Mouse (Mus musculus): ENCODE measurements around the gene Otx2.

Gene Otx2

GRCm38 (mm10) chr14:48673541-48673940 is at the start of gene Otx2:
Gene Otx2, minus strand, starts transcription at chr14:48673819.
- in situ Hi-C loops (cut with MboI, MseI) = no loop called here

DNA sequence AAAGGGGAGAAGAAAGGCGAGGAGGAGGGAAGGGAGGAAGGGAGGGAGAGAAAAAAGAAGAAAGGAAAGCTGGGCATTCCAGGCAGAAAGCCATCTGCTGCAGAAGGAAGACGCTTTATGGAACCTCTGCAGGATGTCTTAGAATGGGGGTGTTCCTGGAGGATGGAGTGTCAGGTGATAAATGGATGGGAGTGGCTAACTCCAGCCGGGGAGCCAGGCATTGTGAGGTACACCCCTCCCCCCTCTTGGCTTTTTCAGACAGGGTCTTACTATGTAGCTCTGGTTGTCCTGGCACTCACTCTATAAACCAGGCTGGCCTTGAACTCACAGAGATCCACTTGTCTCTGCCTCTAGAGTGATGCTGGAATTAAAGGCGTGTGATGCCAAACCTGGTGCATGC is 49.1 kb upstream of the Otx2 start:
- in situ Hi-C loops (cut with MboI, MseI) = no loop called here

DNA sequence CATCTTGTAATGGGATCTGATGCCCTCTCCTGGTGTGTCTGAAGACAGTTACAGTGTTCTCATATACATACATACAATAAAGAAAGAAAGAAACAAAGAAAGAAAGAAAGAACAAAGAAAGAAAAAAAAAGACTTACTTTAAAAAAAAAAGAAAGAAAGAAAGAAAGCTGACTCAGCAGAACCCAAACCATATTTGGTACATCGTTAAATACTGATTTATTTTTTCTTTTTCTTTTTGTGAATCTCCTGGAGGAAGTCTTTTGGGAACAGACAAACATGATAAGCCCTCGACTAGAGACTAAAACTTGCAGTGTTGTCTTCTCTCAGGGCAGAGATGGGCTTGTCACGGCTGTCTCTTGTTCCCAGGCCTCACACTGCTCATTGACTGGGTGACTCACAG is 45.7 kb upstream of the Otx2 start:
- in situ Hi-C loops (cut with MboI, MseI) = no loop called here

GRCm38 (mm10) chr14:48717632-48718279 is 44.1 kb upstream of the Otx2 start:
- in situ Hi-C loops (cut with MboI, MseI) = no loop called here

DNA sequence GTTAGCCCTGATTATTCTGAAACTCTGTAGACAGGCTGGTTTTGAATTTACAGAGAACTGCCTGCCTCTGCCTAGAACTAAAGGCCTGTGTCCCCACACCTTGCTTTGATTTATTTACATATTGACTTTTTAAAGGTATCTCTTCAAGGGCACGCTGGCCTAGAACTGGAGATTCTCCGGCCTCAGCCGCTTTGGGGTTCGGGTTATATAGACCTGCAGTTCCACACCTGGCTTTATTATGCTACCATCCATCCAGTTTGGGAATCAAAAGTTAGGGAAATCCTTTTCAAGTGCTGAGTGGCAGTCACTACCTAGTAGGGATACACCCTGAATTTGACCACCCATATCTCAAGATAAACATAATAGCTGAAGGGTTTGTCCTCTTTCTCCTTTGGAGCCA is 42.8 kb upstream of the Otx2 start:
- in situ Hi-C loops (cut with MboI, MseI) = no loop called here

DNA sequence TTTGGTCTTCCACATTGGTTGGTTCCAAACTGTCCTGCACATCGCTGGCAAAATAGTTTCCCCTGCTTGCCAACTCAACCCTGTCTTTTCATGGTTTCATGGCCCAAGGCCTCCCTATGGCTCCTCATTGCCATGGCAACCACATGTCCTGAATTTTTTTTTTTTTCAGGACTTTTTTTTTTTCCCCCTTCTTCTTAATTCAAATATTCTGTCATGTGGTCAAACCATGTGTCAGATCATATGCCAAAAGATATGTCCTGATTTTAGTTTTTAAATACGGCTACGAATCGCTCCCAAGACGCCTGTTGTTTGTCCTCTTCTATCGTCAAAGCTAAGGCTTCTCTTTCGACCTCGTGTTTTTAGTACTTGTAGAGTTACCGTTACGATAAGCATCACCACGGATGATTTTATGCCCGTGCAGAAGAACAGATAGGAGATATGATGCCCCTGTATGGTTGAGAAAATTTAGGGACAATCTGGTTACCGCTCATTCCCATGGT is 37.3 kb upstream of the Otx2 start:
- in situ Hi-C loops (cut with MboI, MseI) = no loop called here

DNA sequence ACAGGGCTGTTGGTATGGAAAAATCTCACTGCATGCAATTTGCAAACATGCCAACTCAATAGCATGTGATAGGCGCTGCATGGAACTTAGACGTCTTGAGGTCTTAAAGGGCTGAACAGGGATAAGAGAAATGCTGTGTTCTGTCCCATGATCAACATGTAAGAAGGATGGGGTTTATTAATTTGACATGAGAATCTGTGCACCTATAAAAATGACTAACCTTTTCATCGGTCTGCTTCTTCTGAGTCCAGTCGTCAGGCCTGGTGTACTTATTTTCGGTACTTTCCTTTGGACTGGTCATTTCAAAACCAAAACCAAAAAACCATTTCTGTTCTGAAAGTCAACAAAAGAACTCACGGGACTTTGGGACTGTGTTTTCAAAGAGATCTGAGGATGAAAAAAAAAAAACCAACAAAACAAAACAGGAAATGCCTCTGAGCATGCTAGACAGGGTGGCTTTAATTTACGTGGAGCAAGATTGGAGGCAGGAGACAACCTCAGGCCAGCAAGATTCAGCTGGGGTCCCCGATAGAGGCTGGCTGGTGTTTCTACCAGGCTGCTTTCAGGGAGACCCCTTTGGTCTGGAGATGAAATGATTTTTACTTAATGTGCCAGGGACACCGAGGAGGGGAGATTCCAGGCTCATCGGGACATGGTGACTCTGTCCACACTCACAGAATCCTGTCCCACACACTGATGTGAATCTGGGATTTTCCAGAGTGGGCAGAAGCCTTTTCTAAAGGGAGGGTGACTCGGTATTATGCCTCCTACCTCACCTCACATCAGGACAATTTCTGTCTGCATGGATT is 36.6 kb upstream of the Otx2 start:
- in situ Hi-C loops (cut with MboI, MseI) = no loop called here

DNA sequence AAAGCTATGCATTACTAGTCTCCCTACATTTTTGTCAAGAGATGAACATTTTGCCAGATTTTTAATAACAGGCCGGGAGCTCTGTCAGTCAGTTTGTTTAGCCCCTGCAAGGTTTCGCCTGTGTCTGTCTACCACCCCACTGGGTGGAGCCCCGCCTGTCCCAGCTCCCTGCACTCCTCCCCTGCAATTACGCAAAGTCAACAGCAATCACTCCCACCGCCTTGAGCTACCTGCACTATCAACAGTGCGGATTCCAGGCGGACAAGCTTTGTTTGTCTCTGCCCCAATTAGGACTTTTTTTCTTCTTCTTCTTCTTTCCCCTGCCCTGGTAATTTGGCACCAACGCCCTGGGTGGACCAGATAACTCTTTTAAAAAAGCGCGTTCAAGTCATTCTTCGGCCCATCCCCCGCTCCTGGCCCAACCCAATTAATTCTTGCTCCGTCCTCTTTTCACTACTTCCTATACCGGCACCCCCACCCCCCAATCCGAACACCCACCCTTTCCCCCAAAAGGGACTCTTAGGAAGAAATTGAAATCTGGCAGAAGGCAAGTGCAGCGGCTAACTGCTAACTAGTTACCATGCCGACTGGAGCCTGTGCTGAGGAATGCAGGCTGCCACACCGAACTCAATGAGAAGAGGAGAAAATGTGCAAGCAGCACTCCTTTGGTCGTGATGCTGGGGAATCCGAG is 35.9 kb upstream of the Otx2 start:
- in situ Hi-C loops (cut with MboI, MseI) = no loop called here

DNA sequence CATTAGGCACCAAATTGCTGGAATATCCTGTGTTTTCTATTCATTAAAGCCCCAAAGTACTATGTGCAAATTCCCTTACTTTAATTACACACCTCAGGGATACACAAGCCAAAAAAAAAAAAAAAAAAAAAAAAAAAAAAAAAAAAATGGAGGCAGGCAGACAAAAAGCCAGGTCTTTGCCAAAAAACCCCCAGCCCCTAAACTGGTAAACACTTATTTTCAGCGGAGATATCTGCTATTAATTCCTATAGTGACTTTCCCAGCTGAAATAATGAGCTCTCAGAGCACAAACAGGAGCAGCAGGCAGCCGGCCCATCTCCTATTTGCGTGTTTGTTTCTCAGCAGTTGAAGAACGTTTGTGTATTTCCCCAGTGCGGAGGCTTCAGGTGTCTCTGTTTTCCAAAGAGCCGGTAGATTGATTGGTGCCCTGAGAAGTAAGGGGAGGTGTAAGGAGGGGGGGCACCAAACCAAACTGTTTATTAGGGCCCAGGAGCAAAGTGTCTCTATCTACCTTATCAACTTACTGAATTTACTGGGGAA is 34.3 kb upstream of the Otx2 start:
- in situ Hi-C loops (cut with MboI, MseI) = no loop called here

DNA sequence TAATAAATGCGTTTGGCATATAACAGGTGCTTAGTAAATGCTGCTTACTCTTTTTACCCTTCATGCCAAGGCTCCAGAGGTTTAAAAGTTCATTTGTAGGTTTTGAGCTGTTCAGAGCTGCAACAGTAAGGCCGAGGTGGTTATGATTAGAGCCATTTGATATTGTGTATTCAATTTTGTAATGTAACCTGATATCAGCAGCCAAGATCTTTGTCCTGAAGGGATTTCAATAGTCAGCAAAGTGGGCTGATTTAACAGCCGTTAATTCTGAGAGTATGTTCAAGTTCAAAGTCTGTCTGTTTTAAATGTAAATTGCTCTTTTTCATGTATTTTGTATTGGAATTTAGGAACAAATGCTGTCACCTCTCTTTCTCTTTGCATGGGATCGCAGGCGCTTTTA is 33.8 kb upstream of the Otx2 start:
- in situ Hi-C loops (cut with MboI, MseI) = no loop called here

- in situ Hi-C loops (cut with MboI, MseI) = no loop called here
Measured at GRCm38 (mm10) chr14:48700790-48701370, 27.3 kb upstream of the Otx2 start.

- in situ Hi-C loops (cut with MboI, MseI) = no loop called here
Measured at GRCm38 (mm10) chr14:48679590-48679989, 6.0 kb upstream of the Otx2 start.

DNA sequence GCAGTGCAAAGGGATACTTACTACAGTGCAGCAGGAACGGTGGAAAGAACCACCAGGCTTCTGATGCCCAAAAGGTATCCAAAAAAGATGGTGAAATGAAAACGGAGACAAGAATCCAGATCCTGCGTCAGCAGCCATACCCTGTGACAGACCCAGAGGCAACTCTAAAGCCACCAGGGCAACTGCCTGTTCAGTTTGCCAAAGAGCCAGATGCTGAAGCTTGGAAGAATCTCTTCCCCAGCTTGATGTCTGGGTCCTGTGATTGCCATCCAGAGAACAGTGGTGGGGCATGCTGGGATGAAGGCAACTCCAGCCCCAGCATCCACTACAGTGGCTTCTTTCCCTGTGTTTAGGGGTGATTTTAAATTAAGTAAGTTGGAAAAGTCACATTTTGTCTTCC is 5.1 kb upstream of the Otx2 start:
- in situ Hi-C loops (cut with MboI, MseI) = no loop called here

DNA sequence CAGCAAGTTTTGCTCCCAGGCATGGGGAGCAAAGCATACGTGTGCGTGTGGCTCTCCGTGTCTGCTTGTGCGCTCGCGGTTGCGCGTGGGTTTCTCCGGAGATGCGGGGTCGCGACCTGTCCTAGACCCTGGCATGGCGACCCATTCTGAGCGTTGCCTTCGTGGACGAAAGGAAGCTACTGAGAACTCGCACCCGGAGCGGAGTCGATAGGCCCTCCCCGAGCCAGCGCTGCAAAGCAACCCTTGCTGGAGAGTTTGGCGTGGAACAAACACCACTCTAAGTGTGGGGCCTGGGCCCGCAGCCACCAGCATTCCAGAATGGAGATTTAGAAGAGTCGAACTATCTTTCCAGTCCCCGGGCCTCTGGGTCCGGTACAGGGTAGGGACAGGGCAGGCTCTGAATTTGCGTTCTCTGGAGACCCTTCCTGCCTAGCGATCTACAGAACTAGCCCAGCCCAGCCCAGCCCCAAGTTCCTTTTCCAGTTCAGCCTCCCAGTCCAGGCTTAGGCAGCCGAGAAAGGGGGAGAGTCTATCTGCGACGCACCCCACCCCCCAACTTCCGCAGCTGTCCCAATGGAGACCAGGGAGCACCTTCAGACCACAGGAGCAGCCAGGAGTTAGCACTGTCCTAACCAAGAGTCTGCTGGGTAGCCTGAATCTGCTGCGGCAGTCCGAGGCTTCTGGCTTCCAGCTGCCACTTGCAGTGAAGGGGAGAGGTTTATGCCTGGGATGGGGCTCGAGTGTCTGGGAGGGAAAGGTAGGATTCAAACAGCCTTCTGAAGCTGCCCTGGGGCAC is 615 bp upstream of the Otx2 start:
- in situ Hi-C loops (cut with MboI, MseI) = no loop called here

- in situ Hi-C loops (cut with MboI, MseI) = no loop called here
Measured at GRCm38 (mm10) chr14:48672611-48673176, 925 bp downstream of the Otx2 start.

DNA sequence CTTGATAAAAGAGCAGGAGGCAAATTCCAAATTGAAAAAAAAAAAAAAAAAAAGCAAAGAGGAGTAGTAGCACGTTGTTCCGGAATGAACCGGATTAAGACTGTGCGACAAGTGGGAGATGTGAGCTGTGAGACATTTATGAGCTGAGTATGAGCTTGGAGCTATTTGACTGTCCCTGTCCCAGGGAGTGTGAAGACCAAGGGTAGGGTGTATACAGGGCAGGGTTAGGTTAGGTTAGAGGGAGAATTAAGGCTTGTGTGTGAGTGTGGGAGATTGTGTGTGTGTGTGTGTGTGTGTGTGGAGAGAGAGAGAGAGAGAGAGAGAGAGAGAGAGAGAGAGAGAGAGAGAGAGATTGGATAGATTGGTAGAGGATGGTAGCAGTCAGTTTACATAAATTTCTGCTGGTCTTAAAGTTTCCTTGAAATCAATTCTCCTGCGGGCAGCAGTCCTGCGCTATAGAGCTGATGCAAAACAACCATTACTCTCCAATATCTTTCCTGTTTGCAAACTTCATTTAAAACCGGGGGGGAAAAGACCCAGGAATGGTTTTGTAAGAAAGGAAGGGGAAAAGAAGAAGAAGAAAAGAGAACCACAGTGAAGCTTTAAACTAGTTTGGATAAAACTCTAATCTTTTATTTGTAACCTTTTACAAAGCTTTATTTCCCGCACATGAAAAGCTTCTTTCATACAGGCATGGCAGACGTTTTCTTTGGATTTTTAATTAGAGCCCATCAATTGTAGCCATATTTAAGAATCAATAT is 2.0 kb downstream of the Otx2 start:
- in situ Hi-C loops (cut with MboI, MseI) = no loop called here

DNA sequence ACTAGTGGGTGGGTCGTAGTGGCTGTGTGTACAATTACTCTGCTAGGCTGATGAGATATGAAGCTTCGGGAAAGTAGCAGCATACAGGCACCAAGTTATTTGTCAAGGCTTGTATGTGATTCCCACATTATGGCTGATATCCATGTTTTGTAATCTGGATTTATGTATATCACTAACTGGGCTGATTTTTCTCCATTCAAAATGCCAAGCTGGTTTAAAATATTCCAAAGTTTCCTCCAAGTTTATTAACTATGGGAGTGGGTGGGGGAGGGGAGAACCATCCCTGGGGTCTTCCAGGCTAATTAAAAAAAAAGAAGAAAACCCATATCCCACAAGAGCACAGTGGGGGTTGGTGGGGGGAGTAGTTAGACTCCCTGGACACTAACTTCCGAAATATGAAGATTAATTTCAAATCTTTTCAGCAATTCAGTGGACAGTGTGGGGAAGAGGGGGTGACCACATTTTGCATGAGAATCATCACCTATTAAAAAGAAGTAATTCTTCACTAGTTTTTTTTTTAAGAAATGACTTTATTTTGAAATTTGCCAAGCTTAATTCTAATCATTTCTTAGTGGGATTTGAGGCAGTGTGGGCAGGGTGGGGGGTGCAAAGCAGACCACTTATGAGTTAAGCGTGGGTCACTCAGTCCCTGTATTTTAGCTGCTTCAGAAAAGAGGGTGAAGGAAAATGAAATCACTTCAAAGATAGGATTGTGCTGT is 2.7 kb downstream of the Otx2 start:
- in situ Hi-C loops (cut with MboI, MseI) = no loop called here

DNA sequence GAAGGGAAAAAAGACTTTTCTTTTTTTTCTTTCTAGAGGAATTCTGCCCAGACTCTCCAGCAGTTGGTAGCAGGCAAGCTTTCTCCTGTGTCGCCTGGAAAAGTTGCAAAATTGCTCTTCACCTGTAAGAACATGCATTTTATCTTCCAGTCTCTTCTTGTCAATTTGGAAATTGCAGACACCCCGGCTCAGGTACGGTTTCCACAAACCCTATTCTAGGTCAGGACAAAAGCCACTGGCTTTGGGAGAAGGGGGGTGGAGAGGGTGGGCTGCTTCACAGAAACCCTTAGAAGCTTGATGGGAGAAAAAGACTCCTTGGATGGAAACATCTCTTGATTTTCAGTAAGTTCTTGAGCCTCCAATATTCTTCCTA is 3.4 kb downstream of the Otx2 start:
- in situ Hi-C loops (cut with MboI, MseI) = no loop called here

GRCm38 (mm10) chr14:48669541-48670257 is 3.9 kb downstream of the Otx2 start:
- in situ Hi-C loops (cut with MboI, MseI) = loop anchor here (5.0 kb wide), 1 partner anchor 552 kb away; no protein-coding TSS in a partner anchor
